Mouse (Mus musculus) left cerebral cortex, adult 9 months (tissue): ENCODE measurements around the gene Kif24.
A peak's percentile ranks its signal among the peaks of the same experiment; 100 is the strongest.
"Not testable (repeated sequence)": the region's sequence is repeated elsewhere in the genome, so short reads cannot be mapped to it uniquely, and the experiment has no call there.

Experiments
- DNase-seq, 2 experiments: peaks; one replicate each; pipeline ENCODE4 v3.0.0; 2022; ENCODE audit warnings: low spot score in 2 of 2

Gene Kif24

DNA sequence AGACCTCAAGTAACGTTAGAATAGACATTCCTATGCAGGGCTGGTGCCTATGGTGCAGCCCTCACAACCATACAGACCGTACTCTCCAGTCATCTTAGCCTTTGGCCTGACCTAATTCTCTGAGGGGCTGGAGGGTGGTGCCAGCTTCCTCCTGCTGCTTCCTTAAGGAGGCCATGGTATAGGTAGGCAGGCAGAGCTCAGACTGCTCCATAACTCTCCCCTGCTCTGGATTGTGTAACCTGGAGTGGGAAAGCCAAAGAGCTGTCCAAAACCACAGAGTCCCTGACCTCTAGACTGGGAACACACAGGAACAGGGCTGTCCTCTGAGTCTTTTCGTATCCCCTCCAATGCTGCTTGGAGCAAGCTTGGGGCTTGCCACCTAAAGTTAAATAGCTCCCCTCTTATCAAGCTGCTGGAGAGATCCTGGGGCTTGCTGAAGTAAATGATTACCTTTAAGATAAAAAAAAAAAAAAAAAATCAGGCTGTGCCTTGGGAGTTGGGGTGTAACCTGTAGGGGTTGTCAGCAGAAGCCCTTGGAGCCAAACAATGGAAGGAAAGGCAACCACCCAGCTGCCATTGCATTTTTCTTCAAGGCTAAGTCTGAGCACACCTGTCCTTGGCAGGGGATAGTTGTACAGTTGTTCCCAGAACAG lies 28.9 kb upstream of the Kif24 start:
- DNase-seq: no peak

DNA sequence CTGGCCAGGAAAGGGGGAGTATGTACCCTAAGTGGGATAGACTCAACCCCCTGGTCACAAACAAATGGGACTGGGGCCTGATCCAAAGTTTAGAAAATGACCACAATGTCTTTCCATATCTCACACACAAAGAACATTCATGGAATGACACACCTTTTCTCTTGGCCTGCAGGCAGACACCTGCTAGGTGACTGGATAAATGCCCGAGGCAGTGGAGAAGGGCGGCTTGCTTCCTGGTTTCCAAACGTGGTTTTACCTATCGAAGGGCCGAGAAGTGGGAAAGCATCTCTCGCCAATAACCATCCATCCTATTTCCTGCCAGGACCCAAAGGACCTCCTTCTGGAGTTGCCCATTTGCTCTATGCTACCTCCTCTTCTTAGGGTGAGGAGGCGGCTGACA lies 28.3 kb upstream of the Kif24 start:
- no peak for DNase-seq

DNA sequence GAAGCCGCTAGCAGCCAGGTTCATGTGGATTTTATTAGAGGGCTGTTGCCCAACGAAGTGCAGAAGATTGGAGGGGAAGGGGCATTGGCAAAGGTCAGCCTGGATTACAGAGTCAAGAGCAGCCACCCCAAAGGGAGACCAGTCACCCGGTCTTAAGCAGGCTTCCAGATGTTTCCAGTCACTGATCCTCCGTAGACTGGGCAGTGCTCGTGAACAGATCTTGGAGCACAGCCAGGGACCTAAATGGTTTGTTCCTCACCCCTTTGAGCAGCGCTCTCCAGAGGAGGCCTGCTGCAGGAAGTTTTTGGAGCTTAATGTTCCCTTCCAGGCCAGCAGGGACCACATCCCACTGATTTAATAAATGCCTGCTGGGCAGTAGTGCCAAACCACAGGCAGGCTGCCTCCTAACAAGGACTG lies 16.9 kb upstream of the Kif24 start:
- DNase-seq: no peak

DNA sequence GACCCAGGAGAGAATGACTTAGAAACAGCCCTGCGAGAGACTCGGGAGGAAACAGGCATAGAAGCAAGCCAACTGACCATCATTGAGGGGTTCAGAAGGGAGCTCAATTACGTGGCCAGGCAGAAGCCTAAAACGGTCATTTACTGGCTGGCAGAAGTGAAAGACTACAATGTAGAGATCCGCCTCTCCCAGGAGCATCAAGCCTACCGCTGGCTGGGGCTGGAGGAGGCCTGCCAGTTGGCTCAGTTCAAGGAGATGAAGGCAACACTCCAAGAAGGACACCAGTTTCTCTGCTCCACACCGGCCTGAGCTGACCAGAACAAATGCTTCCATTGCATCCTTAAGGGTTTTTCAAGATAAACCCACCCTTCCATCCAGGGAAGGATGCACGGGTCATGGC lies 15.6 kb upstream of the Kif24 start:
- no peak for DNase-seq

DNA sequence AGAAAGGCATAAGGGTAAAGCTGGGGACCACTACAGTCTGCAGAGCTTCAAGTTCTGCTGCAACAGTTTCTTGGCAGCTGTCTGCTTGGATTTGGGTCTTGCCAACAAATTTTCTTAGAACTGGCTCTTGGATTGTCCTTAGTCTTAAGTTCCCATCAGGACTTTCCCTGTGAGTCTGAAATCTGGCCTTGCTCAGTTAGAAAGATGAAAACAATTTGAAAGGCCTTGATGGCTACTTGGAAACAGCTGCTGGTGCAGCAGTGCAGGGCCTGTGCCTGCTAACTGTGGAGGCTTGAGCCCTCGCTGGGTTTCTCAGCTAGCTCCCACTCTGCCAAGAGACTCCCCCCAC lies 14.7 kb upstream of the Kif24 start:
- DNase-seq: no peak

DNA sequence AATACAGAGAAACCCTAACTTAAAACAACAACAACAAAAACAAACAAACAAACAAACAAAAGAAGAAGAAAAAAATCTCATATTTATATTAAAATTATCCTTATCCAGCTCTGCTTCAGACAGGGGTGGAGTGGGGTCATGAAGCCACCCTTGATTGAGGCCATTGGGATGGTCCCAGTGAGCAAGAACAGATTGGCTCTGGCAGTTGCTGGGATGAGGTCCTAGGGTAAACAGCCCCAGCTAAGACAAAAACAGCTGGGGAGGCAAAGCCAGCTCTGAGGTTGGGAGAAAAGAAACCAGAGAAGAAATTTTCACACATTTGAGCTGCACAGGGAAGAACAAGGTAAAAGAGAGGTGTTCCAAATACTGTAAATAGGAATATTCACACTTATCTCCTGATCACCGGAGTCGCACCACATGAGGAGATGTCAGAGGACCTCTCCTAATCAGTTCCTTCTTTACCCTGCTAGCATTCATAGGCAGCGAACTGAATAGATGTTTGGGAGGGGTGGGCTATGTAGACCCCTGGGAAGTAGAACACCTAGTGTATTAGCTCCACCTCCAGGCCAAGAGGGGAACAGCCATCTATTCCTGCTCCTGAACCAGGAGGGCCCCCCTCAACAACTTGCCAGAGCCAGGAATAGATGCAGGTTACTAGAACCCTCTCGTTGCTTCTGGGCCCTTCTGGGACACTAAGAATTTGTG lies 14.2 kb upstream of the Kif24 start:
- no peak for DNase-seq

DNA sequence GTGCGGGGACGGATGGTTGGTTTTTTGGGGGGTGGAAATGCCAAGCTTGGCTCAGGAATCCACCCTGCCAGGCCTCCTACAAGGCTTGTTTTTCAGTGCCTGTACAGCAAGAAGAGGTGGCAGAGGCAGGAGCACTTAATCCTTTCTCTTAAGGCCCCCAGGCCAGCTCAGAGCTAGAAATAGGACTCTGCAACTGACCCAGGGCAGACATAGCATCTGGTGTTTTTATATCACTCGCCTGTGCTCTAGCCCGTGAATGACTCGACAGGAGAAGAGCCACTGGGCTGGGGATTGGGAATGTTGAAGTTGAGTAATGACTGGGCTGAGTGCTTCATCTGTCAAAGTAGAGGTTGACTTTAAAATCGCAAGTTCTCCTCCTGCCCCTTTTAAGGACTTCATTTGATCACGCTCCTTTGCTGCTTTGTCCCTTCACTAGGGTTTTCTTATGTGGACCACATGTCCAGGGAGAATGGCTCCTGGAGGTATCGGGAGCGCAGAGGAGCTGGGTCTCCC lies 13.0 kb upstream of the Kif24 start:
- no peak for DNase-seq

DNA sequence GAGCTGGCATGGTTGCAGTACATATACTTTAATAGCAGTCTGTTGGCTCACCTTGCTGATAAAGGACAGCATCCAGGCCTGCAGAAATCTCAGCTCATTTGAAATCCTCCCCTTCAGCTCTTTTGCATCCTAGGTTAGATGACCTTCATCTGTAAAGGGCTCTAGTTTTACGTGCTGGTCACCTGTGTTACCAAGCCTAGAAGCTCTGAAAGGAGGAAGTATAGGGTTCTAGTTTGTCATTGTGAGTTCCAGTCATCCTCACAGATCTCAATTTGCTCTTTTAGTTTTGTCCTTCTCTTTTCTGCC lies 6.7 kb upstream of the Kif24 start:
- DNase-seq: no peak

DNA sequence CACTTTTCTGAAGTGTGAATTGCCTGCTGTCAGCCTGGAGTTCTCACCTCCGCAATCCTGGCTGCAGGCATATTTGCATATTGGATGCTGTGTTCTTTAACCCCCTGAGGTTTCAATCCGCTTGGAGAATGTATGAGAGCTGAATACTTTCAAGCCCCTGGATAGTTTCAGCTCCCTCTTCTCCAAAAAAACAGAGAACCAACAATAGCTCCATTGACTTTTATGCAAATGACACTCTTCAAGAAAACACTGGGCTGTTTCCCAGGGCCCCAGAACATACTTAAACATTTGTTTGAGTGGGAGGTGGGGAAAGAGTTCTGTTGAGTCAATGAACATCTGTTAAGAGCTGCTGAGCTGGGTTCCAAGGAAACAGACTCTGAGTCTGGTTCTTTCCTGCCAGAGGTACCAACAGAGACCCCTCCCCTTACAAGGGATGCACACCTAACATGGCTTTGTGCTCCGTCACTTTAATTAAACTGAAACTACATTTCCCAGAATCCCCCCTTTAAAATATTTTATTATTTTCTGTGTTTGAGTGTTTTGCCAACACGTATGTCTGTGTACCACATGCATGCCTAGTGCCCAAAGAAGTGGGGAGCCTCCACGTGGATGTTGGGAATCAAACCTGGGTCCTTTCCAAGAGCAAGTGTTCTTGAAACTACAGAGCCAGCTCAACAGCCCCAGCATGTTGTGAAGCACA lies 6.1 kb upstream of the Kif24 start:
- DNase-seq: peak; percentile 57 to 73

DNA sequence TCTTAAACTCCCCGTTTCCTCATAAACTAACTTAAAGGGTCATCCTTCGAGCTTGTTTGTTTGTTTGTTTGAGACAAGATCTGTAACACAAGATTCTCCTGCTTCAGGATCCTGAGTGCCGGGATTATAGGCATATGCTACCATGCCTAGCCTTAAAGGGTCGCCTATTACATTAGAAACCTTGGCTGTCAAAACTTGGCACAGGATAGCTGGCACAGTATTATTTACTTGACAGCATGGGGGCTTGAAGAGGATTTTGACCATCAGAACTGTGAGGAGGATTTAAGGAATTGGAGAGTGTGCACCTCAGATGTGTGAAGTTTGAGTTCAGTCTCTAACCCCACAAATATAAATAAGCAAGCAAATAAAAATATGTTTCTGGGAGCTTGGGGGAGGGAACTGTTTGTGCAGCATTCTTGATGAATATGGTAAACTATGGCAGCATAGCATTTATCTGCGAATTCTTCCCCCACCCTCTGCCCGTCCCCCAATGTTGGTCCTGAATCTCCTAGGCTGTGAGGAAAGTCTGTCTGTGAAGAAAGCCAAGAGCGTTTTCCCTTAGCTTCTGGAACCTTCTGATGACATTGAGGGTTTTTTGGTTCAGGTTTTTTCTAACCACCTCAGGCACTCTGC lies 5.5 kb upstream of the Kif24 start:
- DNase-seq: no peak

DNA sequence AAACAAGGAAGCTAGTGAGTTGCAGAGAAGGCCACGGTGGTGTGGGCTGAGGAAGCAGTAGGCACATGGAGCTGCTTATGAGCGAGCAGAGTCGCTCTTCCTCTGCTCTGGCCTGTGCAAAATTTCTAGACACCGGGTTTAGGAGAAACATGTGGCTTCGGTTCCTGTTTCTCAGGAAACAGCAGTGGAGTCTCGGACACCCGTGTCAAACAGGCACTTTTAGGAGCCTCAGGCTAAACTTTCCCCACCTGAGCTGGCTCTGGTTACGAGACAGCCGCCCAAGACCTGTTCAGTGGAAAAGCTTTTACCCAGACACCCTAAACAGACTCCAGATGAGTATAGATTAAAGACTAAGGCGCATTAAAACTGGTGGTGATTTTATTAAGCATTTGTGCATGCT lies 4.5 kb upstream of the Kif24 start:
- DNase-seq: no peak

DNA sequence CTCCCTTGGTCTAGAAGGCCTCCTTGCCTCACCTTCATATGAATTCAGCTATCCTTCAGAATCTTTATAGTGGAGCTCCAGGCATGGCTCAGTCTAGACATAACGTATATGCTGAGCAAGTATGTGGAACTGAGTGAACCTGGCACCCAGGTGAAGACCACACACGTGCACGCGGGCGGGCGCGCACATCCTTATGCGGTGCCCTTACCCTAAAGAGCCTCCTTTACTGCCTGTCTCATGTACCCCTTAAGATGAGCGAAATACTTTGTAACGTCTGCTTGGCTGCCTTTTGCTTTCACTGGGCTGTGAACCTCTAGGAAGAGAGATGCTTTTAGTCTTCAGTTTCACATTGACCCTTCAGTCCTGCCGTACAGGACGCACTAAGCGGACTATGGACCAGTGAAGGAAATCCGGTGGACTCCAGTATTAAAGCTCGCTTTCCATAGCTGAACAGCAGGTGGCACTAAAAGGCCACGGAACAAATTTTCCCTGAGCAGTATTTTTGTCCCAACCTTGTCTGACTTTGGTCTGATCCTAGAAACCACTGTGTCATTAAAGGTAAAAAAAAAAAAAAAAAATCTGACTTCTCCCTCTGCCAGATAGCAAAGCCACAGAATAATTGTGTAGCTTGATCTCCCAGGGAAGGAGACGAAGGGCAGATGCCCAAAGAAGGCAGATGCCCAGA lies 3.9 kb upstream of the Kif24 start:
- DNase-seq: peak in 1 of 2 experiments; percentile 72

DNA sequence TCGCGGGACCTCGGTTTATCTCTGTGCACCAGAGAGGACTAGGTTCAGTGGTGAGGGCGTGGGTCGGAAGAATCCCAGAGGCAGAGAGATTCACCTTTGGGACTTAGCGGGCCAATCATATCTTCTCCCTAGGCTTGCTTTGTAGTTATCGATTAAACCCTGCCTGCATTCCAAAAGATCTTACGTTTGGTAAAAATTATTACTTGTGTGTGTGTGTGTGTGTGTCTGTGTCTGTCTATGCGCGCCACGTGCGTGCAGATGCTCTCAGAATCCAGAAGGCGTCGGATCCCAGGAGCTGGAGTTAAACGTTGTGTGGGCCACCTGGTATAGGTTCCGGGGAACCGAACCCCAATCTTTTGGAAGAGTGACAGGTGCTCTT lies 589 bp upstream of the Kif24 start:
- no peak for DNase-seq

DNA sequence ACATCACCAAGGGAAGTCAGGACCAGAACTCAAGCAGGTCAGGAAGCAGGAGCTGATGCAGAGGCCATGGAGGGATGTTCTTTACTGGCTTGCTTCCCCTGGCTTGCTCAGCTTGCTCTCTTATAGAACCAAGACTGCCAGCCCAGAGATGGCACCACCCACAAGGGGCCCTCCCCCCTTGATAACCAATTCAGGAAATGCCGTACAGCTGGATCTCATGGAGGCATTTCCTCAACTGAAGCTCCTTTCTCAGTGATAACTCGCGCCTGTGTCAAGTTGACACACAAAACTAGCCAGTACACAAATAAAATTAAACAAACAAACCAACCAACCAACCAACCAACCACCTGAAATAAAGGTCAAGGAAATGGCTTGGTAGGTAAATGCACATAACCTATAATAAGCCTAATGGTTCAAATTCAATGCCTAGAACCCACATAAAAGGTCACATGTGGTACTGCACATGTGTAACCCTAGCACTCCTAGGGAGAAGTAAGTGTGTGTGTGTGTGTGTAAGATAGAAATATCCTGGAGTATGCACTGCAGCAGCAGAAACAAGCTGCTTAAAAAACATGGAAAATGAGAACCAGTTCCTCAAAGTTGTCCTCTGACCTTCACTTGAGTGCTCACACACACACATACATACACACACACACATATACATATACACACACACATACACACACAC lies 1.5 kb downstream of the Kif24 start:
- not testable (repeated sequence) for DNase-seq

DNA sequence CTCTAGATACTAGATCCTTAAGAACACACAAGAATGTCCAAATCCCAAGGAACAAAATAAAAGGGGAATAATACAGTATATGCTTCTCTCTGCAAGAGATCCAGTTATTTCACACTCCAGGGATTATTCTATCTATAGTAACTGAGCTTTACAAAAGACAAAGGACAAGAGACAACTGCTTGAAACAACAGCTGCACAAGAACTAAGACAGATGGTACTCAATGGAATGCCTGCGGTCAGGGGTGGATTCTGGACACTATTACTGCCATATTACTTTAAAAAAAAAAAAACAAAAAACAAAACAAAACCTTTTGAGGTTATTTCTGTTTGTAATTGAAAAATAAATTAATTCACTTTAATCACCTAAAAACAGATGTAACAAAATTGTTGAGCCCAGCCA lies 4.0 kb downstream of the Kif24 start:
- DNase-seq: no peak

DNA sequence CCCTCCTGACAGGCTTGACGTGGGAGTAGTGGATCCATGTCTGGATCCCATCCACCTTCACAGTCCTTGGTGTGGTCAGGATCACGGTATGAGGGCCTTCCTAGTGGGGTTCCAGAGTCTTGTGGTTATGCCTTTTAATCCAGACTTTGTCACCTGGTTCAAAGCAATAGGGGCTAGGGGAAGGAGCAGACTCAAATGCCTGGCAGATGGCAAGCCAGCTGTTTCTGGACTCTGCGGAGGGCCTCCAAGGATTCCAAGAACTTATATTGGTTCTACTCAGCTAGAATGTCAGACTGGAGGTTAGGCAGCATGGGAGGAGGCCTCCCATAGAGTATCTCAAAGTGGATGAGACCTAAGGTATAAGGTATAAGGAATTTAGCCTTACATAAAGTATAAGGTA lies 17.1 kb downstream of the Kif24 start:
- no peak for DNase-seq

DNA sequence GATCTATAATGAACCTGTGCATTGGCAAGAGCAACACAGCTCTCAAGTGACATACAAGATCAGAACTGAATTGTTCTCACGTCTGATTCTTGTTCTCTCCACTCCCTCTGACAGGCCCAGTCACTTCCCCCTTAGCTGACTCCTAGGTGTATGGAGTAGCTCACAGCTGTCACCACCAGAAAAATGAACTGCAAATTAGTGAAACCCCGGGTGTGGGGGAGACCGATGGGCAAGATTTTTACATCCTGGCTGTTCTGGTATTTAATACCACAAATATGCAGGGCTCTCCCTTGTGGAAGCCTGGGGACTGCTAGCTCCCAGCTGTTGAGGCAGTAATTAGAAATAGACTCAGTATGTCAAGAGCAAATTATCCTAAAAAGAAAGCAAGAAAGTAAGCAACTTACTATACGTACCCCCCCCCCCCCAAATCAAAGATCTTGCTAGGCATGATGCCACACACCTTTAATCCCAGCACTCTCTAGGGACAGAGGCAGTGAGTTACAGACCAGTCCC lies 21.8 kb downstream of the Kif24 start:
- DNase-seq: no peak

DNA sequence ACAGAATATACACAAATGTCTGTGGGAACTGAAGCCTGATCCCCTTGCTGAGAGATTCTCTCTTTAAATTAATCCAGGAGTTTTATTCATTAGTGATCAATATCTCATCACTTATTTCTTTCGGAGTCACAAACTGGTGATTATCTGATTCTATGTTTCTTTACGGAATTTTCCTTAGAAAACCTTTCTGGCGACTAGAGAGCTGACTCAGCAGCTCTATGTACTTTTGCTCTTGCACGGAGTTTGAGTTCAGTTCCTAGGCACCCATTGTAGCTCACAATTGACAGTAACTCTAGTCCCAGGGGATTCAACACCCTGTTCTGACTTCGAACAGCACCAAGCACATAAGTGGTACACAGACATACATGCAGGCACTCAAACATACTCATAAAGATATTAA lies 25.8 kb downstream of the Kif24 start:
- DNase-seq: no peak

DNA sequence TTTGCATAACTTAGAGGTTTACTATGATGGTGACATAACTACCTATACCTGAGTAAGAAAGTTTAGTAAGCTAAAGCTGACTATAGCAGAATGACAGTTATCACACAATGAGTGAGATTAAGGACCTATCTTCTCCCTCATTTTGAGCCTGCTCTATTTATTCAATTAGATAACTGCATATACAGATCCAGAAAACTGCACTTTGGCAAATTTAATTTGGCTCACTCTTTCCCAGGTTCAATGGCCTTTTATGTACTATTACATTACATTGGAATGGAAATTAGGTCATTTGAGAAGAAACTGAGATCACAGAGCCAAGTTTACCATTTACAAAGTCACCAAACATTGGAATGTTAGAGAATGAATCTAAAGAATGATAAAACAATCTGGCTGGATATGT lies 47.7 kb downstream of the Kif24 start:
- DNase-seq: no peak

DNA sequence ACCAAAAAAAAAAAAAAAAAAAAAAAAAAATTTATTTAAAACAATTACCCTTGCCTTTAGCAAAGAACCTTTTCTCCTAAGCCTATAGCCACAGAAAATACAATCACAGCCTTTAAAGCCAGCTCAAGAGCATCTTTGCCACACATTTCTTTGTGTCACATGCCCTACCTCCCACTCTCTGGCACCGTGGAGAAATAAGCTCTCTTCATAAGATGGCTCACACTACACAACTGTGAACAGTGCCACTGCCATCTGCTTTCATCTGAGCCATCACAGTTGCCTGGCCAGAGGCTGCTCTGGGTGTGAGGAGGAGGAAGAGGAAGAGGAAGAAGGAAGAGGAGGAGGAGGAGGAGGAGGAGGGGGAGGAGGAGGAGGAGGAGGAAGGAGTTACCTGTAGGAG lies 55.3 kb downstream of the Kif24 start:
- peak; percentile 25 to 41 for DNase-seq

DNA sequence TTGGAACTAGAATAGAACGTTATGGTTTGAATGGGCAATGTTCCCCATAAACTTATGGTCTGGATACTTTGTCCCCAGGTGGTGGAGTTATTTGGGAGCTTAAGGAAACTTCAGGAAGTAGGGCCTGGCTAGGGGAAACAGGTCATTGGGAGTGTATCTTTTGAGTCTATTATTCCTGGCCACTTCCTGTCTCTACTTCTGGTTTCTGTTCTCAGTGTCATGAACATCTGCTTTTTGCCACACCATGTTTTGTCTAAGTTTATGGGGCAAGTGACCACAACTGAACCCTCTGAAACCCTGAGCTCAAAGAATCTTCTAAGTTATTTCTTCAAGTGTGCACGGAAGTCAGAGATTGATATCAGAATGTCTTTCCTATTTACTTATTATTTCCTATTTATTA lies 57.3 kb downstream of the Kif24 start:
- no peak for DNase-seq
